Mouse (Mus musculus) megakaryocyte-erythroid progenitor cell, adult 5-6 weeks (primary cell): ENCODE results near the gene Hrh1. TPM values are rescaled to one million over a fixed set of nuclear protein-coding genes. Genes with fewer than 3 reads are reported as not detected.
"Not testable (repeated sequence)": the region's sequence is repeated elsewhere in the genome, so short reads cannot be mapped to it uniquely, and the experiment has no call there.

ENCODE experiments used
- ATAC-seq: replicated peaks from 2 replicates; pipeline ENCODE4 v1.8.0; 2016; ENCODE audit warnings: mild to moderate bottlenecking, inconsistent platforms; ENCODE audit not compliant: severe bottlenecking, poor library complexity, low FRiP score, low TSS enrichment
- total RNA-seq, 2 experiments: library from RNA; stranded (forward) in 1 of 2; stranded (reverse) in 1 of 2; fragments of 200-1000, 215-1000 nt in 1 of 2; fragments of >200 nt in 1 of 2; fragmentation: Nextera tagmentation in 1 of 2; gene quantifications; 2 replicates each; pipeline ENCODE4 v1.2.3; 2014 to 2017

The Hrh1 gene
- total RNA-seq, 2 experiments from 2014 or later, result not detected

DNA sequence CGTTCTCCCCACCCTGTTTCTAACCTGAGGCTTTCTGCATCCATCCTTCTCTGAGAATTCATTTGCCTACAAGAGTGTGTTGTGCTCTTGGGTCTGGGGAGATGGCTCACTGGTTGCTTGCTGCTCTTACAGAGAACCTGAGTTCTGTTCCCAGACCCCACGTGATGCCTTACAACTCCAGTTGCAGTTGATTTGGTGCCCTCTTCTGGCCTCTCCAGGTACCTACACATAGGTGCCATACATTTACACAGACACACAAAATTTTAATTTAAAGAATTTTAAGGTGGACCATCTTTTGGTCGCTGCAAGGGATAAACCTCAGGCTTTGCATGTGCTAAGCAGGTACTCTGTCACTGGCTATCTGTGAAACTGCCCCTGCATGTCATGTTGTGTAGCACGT lies 57.5 kb downstream of the Hrh1 start:
- ATAC-seq, result no peak

DNA sequence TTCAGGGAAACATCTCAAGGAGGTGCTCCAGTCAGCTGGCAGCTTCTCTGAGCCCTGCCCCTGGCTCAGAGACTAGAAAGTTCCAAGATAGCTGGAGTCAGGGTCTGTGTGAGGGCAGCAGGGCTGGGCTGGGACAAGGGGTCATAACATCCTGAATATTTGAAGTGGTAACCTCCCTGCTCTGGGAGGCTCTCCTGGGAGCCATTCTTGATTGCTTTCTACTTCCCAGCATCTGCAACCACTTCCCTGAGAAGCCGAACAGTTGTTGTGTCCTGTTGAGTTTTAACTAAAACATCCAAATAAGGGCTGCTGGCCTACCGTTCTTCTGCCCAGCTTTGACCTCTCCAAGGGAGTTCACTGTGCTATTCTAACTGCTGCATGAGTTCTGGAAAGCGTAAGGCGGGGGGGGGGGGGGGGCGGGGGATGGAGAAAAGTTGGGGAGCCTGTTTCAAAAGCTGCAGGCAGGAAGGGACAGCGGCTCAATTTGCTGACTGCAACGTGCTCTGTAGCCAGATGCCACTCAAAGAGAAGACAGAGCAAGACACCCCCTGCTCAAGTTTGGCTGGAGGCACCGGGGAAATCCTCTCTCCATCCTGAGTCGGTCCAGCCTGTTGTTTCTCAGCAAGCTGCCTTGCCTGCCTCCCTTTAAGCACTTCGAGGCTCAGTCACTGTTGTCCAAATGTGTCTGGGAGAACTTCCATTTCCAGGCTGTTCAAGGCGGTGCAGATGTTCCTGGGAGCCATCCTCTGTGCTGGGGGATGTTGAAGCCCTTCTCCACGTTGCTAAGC lies 58.7 kb downstream of the Hrh1 start:
- no peak for ATAC-seq

DNA sequence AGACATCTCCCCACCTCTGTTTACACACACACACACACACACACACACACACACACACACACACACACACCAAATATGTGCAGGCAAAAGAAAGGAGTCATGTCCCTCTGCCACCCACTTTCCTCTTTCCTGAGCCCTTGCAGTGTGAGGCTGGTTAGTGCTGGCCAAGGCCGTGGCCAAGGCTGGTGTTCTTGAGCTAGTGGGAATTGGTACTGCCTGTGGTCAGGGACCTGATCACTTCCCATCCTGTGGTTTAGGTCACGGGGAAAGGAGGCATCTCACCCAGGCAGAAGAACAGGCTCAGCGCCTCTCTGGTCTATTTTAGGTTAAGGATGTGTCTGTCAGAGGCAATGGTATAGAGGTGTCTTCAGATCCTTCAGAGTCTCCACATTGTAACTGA lies 59.6 kb downstream of the Hrh1 start:
- no peak for ATAC-seq

DNA sequence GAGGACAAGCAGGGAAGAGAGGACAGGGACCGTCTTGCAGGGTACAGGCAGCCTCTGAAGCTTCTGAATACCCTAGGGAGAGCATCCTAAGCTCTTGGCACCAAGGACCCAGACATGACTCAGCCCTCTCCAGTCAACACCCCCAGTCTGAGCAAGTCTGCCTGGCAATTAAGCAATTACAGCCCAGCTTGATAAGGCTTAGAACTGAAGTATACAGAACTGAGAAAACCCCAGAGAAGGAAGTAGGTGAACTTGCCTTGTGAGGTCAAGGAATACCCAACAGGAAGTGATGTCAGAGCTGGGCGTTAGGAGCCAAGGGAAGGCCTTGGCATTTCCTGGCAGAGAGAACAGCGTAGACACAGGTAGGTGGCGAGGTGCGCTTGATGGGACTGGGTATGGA lies 60.5 kb downstream of the Hrh1 start:
- no peak for ATAC-seq

DNA sequence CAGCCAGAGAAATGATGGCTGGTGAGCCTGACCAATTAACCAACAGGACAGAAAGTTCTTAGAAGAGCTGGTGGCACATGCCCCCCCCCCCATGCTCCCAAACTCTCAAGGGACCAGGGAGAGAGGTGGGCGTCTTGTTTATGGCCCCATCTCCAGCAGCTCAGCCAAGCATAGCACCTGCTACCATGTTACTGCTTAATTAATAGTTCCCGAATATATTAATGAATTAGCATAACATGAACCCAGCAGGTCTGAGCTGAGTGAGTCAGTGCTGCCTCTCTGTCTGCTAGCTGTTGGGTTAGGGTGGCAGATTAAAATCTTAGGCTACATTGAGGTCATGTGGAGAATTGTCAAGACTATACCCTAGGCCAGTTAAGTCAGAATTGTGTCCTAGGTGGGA lies 62.2 kb downstream of the Hrh1 start:
- ATAC-seq, result no peak

DNA sequence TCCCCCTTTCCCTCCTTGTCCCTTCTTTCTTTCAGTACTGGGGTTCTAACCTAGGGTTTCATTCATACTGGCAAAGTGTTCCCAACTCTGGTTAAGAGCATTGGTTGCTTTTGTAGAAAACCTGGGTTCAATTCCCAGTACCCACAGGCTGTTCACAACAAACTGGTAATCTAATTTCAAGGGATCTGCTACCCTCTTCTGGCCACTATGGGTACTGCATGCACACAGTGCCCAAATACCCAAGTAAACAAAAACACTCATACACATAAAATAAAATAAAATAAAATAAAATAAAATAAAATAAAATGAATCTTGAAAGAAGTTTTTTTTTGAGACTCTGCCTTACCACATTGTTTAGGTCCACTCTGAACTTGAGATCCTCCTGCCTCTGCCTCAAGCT lies 63.8 kb downstream of the Hrh1 start:
- 0 out of 2 replicates have a peak, but pooled peaks have one; percentile 52 for ATAC-seq

DNA sequence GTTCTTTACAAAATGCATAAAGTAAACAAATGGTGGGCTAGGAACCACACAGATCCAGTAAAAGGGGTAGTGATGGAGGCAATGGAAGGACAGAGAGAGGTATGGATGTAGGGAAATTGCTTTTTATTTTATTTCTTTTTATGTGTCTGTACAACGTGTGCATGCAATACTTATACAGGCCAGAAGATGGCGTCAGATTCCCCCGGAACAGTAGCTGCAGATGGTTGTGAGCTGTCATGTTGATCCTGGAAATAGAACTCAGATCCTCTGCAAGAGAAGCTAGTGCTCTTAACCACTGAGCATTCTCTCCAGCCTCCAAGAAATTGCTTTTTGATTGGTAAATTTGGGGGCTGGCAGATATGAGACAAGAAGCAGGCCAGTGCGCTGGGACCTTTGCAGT lies 65.0 kb downstream of the Hrh1 start:
- ATAC-seq, result no peak

DNA sequence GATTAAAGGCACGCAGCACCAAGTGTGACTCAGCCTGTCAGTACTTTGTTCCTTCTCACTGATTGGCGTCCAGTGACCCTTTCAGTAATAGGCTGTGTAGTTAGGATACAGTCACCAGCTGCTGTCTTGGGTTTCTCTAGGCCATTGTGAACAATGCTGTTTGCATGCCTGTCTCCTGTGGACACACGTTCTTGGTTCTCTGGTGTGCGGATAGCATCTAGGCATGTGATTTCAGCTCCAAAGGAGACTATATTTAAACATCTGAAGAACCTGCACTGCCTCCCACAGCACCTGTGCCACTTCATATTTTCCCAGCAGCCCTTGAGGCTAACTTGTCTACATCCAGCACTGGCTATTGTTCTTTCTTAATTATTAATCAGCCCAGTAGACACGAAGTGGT lies 75.8 kb downstream of the Hrh1 start:
- no peak for ATAC-seq

DNA sequence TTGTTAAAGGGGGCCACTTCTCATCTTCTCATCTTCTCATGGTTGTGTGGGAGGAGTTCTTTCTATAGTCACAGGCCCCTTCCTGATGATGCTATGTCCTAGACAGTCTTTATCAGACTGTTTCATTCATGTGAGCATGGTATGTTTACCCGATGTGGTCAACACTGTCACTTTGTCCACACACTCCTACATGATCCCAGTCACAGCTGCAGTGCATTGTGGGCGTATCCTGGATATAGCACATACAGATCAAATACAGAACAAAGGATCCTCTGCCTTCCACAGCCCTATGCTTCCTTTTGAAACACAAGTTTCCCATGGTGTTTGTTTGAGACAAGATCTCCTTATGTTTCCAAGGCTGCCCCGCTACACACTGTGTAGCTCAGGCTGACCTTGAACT lies 76.3 kb downstream of the Hrh1 start:
- ATAC-seq, result no peak

DNA sequence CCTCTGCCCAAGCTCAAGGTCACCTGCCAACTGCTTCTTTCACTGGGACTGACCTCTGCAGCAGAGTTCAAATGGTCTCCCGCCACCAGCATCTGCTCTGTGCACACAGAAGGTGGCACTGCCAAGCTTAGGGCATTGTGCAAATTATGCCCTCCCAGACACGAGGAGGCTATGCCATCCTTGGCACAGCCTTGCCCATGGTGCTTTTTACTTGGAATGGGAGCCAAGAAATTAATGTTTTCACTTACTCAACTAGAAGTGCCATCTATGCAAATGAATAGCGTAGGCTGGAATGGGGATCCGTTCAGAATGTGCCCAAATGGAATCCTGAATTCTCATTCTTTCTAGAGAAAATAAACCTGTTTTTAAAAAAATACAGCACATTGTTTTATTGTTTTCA lies 77.2 kb downstream of the Hrh1 start:
- ATAC-seq, result no peak

DNA sequence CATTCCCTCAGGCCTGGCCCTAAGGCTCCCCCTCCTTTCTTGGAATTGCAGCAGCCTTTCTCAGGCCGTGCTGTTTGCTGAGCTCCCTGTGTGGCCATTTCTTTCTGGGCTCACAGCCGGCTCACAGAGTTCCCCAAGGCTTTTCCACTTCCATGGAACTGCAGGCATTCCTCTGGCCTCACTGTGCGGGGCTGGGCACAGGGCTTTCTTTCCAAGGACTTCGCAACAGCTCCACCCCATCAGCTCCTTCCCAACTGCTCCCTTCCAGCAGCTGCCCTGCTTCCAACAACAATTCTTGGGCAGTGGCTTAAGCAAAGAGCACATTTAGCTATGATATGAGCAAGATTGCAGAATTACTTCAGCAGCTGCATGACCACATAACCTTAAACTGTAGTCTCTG lies 81.0 kb downstream of the Hrh1 start:
- ATAC-seq, result no peak

DNA sequence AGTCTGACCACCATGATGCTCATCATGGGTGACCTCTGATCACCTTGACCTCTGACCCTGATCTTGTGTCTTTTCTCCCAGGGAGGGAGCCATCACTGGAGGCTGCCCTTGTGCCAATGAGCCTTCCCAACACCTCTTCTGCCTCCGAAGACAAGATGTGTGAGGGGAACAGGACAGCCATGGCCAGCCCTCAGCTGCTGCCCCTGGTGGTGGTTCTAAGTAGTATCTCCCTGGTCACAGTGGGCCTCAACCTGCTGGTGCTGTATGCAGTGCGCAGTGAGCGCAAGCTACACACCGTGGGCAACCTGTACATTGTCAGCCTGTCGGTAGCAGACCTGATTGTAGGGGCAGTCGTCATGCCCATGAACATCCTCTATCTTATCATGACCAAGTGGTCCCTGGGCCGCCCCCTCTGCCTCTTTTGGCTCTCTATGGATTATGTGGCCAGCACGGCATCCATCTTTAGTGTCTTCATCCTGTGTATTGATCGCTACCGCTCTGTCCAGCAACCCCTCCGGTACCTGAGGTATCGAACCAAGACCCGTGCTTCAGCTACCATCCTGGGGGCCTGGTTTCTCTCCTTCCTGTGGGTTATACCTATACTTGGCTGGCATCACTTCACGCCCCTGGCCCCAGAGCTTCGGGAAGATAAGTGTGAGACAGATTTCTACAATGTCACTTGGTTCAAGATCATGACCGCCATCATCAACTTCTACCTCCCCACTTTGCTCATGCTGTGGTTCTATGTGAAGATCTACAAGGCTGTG lies 82.1 kb downstream of the Hrh1 start:
- ATAC-seq, result no peak

DNA sequence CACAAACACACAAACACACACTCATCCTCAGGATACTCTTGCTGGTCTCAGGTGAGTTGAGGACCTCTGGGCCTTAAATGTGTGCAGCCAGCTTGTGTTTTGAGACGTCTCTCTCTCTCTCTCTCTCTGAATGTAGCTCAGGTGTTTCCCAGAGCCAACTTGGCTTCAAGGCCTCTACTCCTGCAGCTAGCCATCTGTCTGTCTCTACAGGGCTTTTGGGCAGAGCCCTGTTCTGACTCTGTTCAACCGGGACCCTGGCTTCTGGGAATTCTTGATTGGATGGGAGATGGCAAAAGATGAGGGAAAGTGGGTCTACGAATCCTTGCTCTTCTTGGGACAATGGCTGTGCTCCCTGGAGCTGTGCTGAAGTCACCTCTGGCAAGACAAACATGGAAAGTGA lies 91.6 kb downstream of the Hrh1 start:
- no peak for ATAC-seq

DNA sequence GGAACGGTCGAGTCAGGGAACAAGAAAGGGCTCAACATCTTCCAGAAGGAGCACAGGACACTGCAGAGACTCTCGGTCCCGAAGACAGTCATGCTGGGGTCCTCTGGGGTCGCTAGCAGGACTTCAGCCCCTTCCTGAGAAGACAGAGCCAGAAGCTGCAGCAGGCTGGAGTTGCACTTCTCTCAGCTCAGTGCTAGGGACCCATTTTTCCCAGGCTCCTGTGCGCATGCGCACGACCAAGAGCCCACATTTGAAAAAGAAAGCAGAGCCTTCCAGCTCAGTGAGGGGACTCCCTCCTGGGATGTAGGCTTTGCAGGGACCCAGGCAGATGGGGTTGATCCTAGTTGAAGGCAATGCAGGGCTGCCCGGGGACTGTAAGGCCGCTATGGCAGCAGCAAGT lies 94.9 kb downstream of the Hrh1 start:
- ATAC-seq, result not testable (repeated sequence)

DNA sequence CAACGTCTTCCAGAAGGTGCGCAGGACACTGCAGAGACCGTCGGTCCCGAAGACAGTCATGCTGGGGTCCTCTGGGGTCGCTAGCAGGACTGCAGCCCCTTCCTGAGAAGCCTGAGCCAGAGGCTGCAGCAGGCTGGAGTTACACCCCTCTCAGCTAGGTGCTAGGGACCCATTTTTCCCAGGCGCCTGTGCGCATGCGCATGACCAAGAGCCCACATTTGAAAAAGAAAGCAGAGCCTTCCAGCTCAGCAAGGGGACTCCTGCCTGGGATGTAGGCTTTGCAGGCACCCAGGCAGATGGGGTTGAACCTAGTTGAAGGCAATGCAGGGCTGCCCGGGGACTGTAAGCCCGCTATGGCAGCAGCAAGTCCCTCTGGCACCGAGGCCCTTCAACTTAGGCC lies 97.3 kb downstream of the Hrh1 start:
- not testable (repeated sequence) for ATAC-seq

DNA sequence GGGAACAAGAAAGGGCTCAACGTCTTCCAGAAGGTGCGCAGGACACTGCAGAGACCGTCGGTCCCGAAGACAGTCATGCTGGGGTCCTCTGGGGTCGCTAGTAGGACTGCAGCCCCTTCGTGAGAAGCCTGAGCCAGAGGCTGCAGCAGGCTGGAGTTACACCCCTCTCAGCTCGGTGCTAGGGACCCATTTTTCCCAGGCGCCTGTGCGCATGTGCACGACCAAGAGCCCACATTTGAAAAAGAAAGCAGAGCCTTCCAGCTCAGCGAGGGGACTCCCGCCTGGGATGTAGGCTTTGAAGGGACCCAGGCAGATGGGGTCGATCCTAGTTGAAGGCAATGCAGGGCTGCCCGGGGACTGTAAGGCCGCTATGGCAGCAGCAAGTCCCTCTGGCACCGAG lies 116.3 kb downstream of the Hrh1 start:
- not testable (repeated sequence) for ATAC-seq

DNA sequence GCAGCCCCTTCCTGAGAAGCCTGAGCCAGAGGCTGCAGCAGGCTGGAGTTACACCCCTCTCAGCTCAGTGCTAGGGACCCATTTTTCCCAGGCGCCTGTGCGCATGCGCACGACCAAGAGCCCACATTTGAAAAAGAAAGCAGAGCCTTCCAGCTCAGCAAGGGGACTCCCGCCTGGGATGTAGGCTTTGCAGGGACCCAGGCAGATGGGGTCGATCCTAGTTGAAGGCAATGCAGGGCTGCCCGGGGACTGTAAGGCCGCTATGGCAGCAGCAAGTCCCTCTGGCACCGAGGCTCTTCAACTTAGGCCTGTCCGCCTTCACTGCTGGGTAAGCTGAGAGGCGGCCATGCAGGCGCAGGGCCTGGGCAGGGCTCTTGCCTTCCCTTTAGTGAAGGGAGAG lies 131.0 kb downstream of the Hrh1 start:
- not testable (repeated sequence) for ATAC-seq
